Mouse (Mus musculus) hindbrain, postnatal 0 days (tissue): Measurements from ENCODE around the gene Mtor. TPM values are rescaled to one million over a fixed set of nuclear protein-coding genes. Genes with fewer than 3 reads are reported as not detected.

Source experiments
- ATAC-seq: fragments of 200-750 bp; cut with Nextera tagmentation; 2 replicates; pipeline ENCODE4 v1.8.0; 2017; ENCODE audit warnings: mild to moderate bottlenecking, moderate TSS enrichment, moderate library complexity
- DNase-seq: peaks from one replicate; pipeline ENCODE4 v3.0.0-alpha.2; 2015; ENCODE audit warnings: low spot score
- H3K27ac ChIP-seq: fragments of 300-500 bp; sonication (generic); 2 replicates; pipeline ENCODE4 v1.5.1; 2014; ENCODE audit warnings: mild to moderate bottlenecking
- H3K27me3 ChIP-seq: fragments of 300-500 bp; sonication (generic); 2 replicates; pipeline ENCODE4 v1.6.1; 2014; ENCODE audit warnings: low read length, mixed read lengths; ENCODE audit not compliant: insufficient read depth
- H3K36me3 ChIP-seq: fragments of 300-500 bp; sonication (generic); 2 replicates; pipeline ENCODE4 v1.6.1; 2014; ENCODE audit warnings: low read length, mixed read lengths; ENCODE audit not compliant: insufficient read depth
- H3K4me1 ChIP-seq: fragments of 300-500 bp; sonication (generic); 2 replicates; pipeline ENCODE4 v1.6.1; 2014; ENCODE audit warnings: antibody characterized with exemption, low read length, mixed read lengths; ENCODE audit not compliant: insufficient read depth
- H3K4me2 ChIP-seq: fragments of 300-500 bp; sonication (generic); 2 replicates; pipeline ENCODE4 v1.6.1; 2014; ENCODE audit warnings: low read depth, mild to moderate bottlenecking, low read length, moderate library complexity, mixed read lengths
- H3K4me3 ChIP-seq: fragments of 300-500 bp; sonication (generic); 2 replicates; pipeline ENCODE4 v1.5.1; 2014; ENCODE audit warnings: low read length
- H3K9ac ChIP-seq: fragments of 300-500 bp; sonication (generic); replicated peaks from 2 replicates; pipeline ENCODE4 v1.6.1; 2014; ENCODE audit warnings: mild to moderate bottlenecking, low read length, moderate library complexity, mixed read lengths
- H3K9me3 ChIP-seq: fragments of 300-500 bp; sonication (generic); 2 replicates; pipeline ENCODE4 v1.6.1; 2016; ENCODE audit warnings: low read length, mixed read lengths
- CTCF ChIP-seq: IDR thresholded peaks from 2 replicates; pipeline ENCODE4 v1.5.1; 2016; ENCODE audit warnings: antibody characterized with exemption, control low read depth, low read depth
- WGBS: fragments of 180-500 bp; shearing (Covaris S2); extraction: QIAGEN DNeasy Blood & Tissue Kit; methylation state at CpG from one replicate; pipeline ENCODE4 v1.1.7; 2014; 5-methylcytosine and 5-hydroxymethylcytosine counted together
- polyA plus RNA-seq: library from polyadenylated mRNA; unstranded; fragments of >200 nt; fragmentation: Nextera tagmentation; extraction: Ambion mirVana; gene quantifications from 2 replicates; pipeline ENCODE4 v1.2.1, GENCODE M21; 2015
- total RNA-seq: library from RNA; depleted of rRNA; stranded (reverse); fragments of >200 nt; gene quantifications from 2 replicates; pipeline ENCODE4 v1.2.3, GENCODE M21; 2014

Mtor gene
- total and polyA plus RNA-seq, 2 experiments from 2014 or later = 29.2 to 58.2 TPM

GRCm38 (mm10) chr4:148484511-148484910, 36.1 kb downstream of the Mtor start:
- DNase-seq = no peak
- no peak overlapping the region for H3K9ac ChIP-seq
- no peak for TF ChIP-seq CTCF
- no peak for ATAC-seq
- H3K36me3 ChIP-seq = peaks cover 92% of the 10 kb centered on the region
- no peak overlapping the region for H3K27ac ChIP-seq
- 95% methylated on average over 12 of the region's 12 CpGs for WGBS
- H3K4me1 ChIP-seq = no peaks in the 10 kb centered on the region
- H3K4me2 ChIP-seq = no peak overlapping the region
- H3K4me3 ChIP-seq = no peak overlapping the region
- H3K27me3 ChIP-seq = no peaks in the 10 kb centered on the region
- no peaks in the 10 kb centered on the region for H3K9me3 ChIP-seq

DNA sequence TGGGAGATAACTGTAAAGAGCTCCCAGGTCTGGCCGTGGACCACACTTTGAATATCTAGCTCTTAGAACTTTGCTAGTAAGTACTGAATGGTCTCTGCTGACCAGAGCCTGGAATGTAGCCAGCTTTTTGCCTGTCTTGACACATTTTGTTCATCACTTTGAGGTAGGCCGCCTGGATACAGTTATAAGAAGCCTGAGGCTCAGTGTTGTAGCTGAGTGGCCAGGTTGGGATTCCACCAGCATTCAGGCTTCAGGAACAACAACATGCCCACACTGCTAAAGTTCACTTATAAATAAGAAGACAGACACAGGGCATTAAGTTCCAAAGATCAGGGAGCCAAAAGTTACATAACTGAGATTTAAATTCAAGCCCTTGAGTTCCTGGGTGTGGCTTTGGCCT, 39.4 kb downstream of the Mtor start:
- peaks cover 89% of the 10 kb centered on the region for H3K36me3 ChIP-seq
- H3K9ac ChIP-seq = no peak overlapping the region
- H3K27me3 ChIP-seq = no peaks in the 10 kb centered on the region
- ATAC-seq (no peak), DNase-seq (no peak)
- no peaks in the 10 kb centered on the region for H3K4me1 ChIP-seq
- WGBS = 67% methylated on average over 2 of the region's 2 CpGs
- no peak overlapping the region for H3K4me2 ChIP-seq
- H3K27ac ChIP-seq = no peak overlapping the region
- no peaks in the 10 kb centered on the region for H3K9me3 ChIP-seq
- no peak for TF ChIP-seq CTCF
- no peak overlapping the region for H3K4me3 ChIP-seq

GRCm38 (mm10) chr4:148490502-148490901, 42.1 kb downstream of the Mtor start:
- 70% methylated on average over 6 of the region's 6 CpGs for WGBS
- Histone ChIP-seq H3K27me3 (no peaks in the 10 kb centered on the region), H3K36me3 (peaks cover 65% of the 10 kb centered on the region), H3K4me1 (no peaks in the 10 kb centered on the region), H3K27ac (no peak overlapping the region), H3K9ac (no peak overlapping the region), H3K4me2 (no peak overlapping the region), H3K4me3 (no peak overlapping the region), H3K9me3 (no peaks in the 10 kb centered on the region)
- TF ChIP-seq CTCF = no peak
- DNase-seq = peak; percentile 15
- ATAC-seq = no peak

DNA sequence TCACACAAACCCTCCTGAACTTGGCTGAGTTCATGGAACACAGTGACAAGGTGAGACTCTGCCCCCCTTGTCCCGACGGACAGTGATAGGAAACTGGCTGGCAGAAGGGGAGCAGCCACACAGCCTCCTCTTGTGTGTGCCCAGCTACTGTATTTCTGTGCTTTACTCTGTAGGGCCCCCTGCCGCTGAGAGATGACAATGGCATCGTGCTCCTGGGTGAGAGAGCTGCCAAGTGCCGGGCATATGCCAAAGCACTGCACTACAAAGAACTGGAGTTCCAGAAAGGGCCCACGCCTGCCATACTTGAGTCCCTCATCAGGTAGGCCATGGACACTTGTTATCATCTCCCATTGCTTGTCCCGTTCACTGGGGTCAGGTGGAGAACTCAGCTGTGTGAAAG, 43.0 kb downstream of the Mtor start:
- Histone ChIP-seq H3K36me3 (peaks cover 55% of the 10 kb centered on the region), H3K27me3 (no peaks in the 10 kb centered on the region), H3K9me3 (no peaks in the 10 kb centered on the region), H3K4me3 (no peak overlapping the region), H3K9ac (no peak overlapping the region), H3K27ac (no peak overlapping the region), H3K4me1 (no peaks in the 10 kb centered on the region; the same call in 1 of the 2 replicates), H3K4me2 (no peak overlapping the region)
- peak; percentile 48 for TF ChIP-seq CTCF
- 48% methylated on average over 7 of the region's 7 CpGs for WGBS
- peak; percentile 56 for DNase-seq
- ATAC-seq = 0 out of 2 replicates have a peak, but pooled peaks have one; percentile 19

- H3K4me3 ChIP-seq = no peak overlapping the region
- H3K9ac ChIP-seq = no peak overlapping the region
- WGBS = 88% methylated on average over 6 of the region's 6 CpGs
- no peaks in the 10 kb centered on the region; the same call in 1 of the 2 replicates for H3K4me1 ChIP-seq
- DNase-seq (peak; percentile 54), ATAC-seq (no peak)
- H3K9me3 ChIP-seq = no peaks in the 10 kb centered on the region
- TF ChIP-seq CTCF = no peak; the same call in 1 of the 2 replicates
- H3K4me2 ChIP-seq = no peak overlapping the region
- peaks cover 33% of the 10 kb centered on the region for H3K36me3 ChIP-seq
- no peak overlapping the region for H3K27ac ChIP-seq
- no peaks in the 10 kb centered on the region for H3K27me3 ChIP-seq
These were observed 46.7 kb downstream of the Mtor start for GRCm38 (mm10) chr4:148495160-148495559.

GRCm38 (mm10) chr4:148495874-148496689, 47.7 kb downstream of the Mtor start:
- ATAC-seq (peak; percentile 88), DNase-seq (peak; percentile 90)
- H3K4me2 ChIP-seq = no peak overlapping the region
- no peaks in the 10 kb centered on the region for H3K9me3 ChIP-seq
- no peak for TF ChIP-seq CTCF
- H3K4me3 ChIP-seq = no peak overlapping the region
- peaks cover 27% of the 10 kb centered on the region for H3K36me3 ChIP-seq
- 58% methylated on average over 25 of the region's 25 CpGs for WGBS
- no peak overlapping the region for H3K9ac ChIP-seq
- H3K27me3 ChIP-seq = no peaks in the 10 kb centered on the region
- H3K4me1 ChIP-seq = no peaks in the 10 kb centered on the region; the same call in 1 of the 2 replicates
- H3K27ac ChIP-seq = peak overlapping the region; percentile 43

DNA sequence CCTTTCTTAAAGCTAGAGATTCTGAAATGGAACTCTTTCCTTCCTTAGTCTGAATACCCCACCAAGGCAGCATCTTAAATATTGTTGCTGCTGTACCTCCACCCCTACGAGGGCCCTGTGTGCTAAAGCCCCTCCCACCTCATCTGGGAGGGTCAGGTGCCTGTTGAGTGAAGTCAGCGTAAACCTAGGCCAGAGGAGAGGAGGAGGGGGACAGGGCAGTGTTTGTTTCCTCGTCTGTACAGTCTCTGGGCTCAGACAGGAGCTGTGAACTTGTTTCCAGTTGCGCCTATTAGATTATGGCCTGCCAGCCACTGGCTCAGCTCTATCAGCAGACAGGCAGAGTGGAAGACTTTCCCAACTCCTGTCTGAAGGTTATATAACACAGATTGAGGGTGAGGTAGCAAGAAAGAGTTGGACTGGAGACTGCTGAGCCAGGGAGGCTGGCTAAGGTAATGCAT, 52.0 kb downstream of the Mtor start, which contains the start of gene Angptl7:
Gene Angptl7, minus strand, starts transcription at position 51 of the 458 bp plus-strand sequence.
- H3K4me2 ChIP-seq = no peak within 1 kb of the TSS
- DNase-seq (no peak), ATAC-seq (no peak)
- WGBS = 75% methylated on average over 4 of the region's 4 CpGs
- TF ChIP-seq CTCF = no peak
- H3K27ac ChIP-seq = no peak within 1 kb of the TSS
- no peak within 1 kb of the TSS for H3K4me3 ChIP-seq
- H3K9ac ChIP-seq = no peak within 1 kb of the TSS
- no peaks in the 10 kb centered on the region; the same call in 1 of the 2 replicates for H3K4me1 ChIP-seq
- peaks cover 18% of the 10 kb centered on the region for H3K36me3 ChIP-seq
- H3K9me3 ChIP-seq = no peaks in the 10 kb centered on the region
- H3K27me3 ChIP-seq = no peaks in the 10 kb centered on the region
